Mouse (Mus musculus): ENCODE measurements around the gene Gm49354. TPM values are rescaled to one million over a fixed set of nuclear protein-coding genes. Genes with fewer than 3 reads are reported as not detected.

Gene Gm49354
- total RNA-seq, 1 experiment = not detected

- TF ChIP-seq CHD2 (IDR thresholded peaks at IDR 0.05; ENCODE audit: low read depth, low read length) (no peak), HCFC1 (IDR thresholded peaks at IDR 0.05; ENCODE audit: borderline replicate concordance, insufficient read depth, low read length) (no peak), ZNF384 (IDR thresholded peaks at IDR 0.05; ENCODE audit: low read depth, low read length) (no peak), MAFK (IDR thresholded peaks at IDR 0.05; ENCODE audit: insufficient read depth, low read depth, low read length) (no peak), ZC3H11A (IDR thresholded peaks at IDR 0.05; ENCODE audit: borderline replicate concordance, low read depth, low read length) (no peak)
- Histone ChIP-seq H3K27ac (ENCODE audit: insufficient read depth, low read depth, low read length, poor library complexity, severe bottlenecking) (no peak overlapping the region), H3K9ac (ENCODE audit: insufficient read depth, low read depth, low read length, poor library complexity, severe bottlenecking) (no peak overlapping the region), H3K9me3 (ENCODE audit: control insufficient read depth, insufficient read depth, low read depth, low read length) (no peaks in the 10 kb centered on the region), H3K4me1 (ENCODE audit: control insufficient read depth in 2 of 2, insufficient read depth in 2 of 2, low read length in 2 of 2, poor library complexity in 1 of 2) (peaks cover 2 to 11% of the 10 kb centered on the region in 2 experiments; a peak in 2 of 4 replicates), H3K4me3 (ENCODE audit: insufficient read depth in 1 of 2, low read depth in 1 of 2, low read length in 2 of 2, poor library complexity in 1 of 2, severe bottlenecking in 1 of 2) (no peak overlapping the region), H3K36me3 (ENCODE audit: control insufficient read depth, insufficient read depth, low read length, poor library complexity, severe bottlenecking) (peaks cover 26% of the 10 kb centered on the region)
- in situ Hi-C loops (cut with MboI; ENCODE audit: low sequenced_read_pairs in 2 of 2, unreplicated experiment in 2 of 2) = no loop called here
- DNase-seq (ENCODE audit: low read depth, low spot score) = no peak
Measured at GRCm38 (mm10) chr13:59762791-59763190, 19.3 kb downstream of the Gm49354 start.

GRCm38 (mm10) chr13:59756906-59757305 lies 25.1 kb downstream of the Gm49354 start:
- no peak overlapping the region for H3K27ac ChIP-seq (ENCODE audit: insufficient read depth, low read depth, low read length, poor library complexity, severe bottlenecking)
- no peak for TF ChIP-seq HCFC1 (IDR thresholded peaks at IDR 0.05; ENCODE audit: borderline replicate concordance, insufficient read depth, low read length)
- TF ChIP-seq ZC3H11A (IDR thresholded peaks at IDR 0.05; ENCODE audit: borderline replicate concordance, low read depth, low read length) = no peak
- TF ChIP-seq CHD2 (IDR thresholded peaks at IDR 0.05; ENCODE audit: low read depth, low read length) = no peak
- no peak for TF ChIP-seq MAFK (IDR thresholded peaks at IDR 0.05; ENCODE audit: insufficient read depth, low read depth, low read length)
- TF ChIP-seq ZNF384 (IDR thresholded peaks at IDR 0.05; ENCODE audit: low read depth, low read length) = no peak
- no peak for DNase-seq (ENCODE audit: low read depth, low spot score)
- H3K4me3 ChIP-seq (ENCODE audit: insufficient read depth in 1 of 2, low read depth in 1 of 2, low read length in 2 of 2, poor library complexity in 1 of 2, severe bottlenecking in 1 of 2) = no peak overlapping the region
- no peak overlapping the region for H3K9ac ChIP-seq (ENCODE audit: insufficient read depth, low read depth, low read length, poor library complexity, severe bottlenecking)
- H3K9me3 ChIP-seq (ENCODE audit: control insufficient read depth, insufficient read depth, low read depth, low read length) = no peaks in the 10 kb centered on the region
- H3K4me1 ChIP-seq (ENCODE audit: control insufficient read depth in 2 of 2, insufficient read depth in 2 of 2, low read length in 2 of 2, poor library complexity in 1 of 2) = no peaks in the 10 kb centered on the region
- H3K36me3 ChIP-seq (ENCODE audit: control insufficient read depth, insufficient read depth, low read length, poor library complexity, severe bottlenecking) = peaks cover 22% of the 10 kb centered on the region
- in situ Hi-C loops (cut with MboI; ENCODE audit: low sequenced_read_pairs in 2 of 2, unreplicated experiment in 2 of 2) = no loop called here

- Histone ChIP-seq H3K36me3 (ENCODE audit: control insufficient read depth, insufficient read depth, low read length, poor library complexity, severe bottlenecking) (peaks cover 4% of the 10 kb centered on the region; the same call in 1 of the 2 replicates), H3K9ac (ENCODE audit: insufficient read depth, low read depth, low read length, poor library complexity, severe bottlenecking) (no peak overlapping the region), H3K9me3 (ENCODE audit: control insufficient read depth, insufficient read depth, low read depth, low read length) (no peaks in the 10 kb centered on the region), H3K4me1 (ENCODE audit: control insufficient read depth in 2 of 2, insufficient read depth in 2 of 2, low read length in 2 of 2, poor library complexity in 1 of 2) (peaks cover 0 to 2% of the 10 kb centered on the region in 2 experiments; a peak in 2 of 4 replicates), H3K27ac (ENCODE audit: insufficient read depth, low read depth, low read length, poor library complexity, severe bottlenecking) (no peak overlapping the region), H3K4me3 (ENCODE audit: insufficient read depth in 1 of 2, low read depth in 1 of 2, low read length in 2 of 2, poor library complexity in 1 of 2, severe bottlenecking in 1 of 2) (no peak overlapping the region)
- no peak for TF ChIP-seq ZNF384 (IDR thresholded peaks at IDR 0.05; ENCODE audit: low read depth, low read length)
- TF ChIP-seq CHD2 (IDR thresholded peaks at IDR 0.05; ENCODE audit: low read depth, low read length) = no peak
- no peak for TF ChIP-seq ZC3H11A (IDR thresholded peaks at IDR 0.05; ENCODE audit: borderline replicate concordance, low read depth, low read length)
- TF ChIP-seq MAFK (IDR thresholded peaks at IDR 0.05; ENCODE audit: insufficient read depth, low read depth, low read length) = no peak
- TF ChIP-seq HCFC1 (IDR thresholded peaks at IDR 0.05; ENCODE audit: borderline replicate concordance, insufficient read depth, low read length) = no peak
- in situ Hi-C loops (cut with MboI; ENCODE audit: low sequenced_read_pairs in 2 of 2, unreplicated experiment in 2 of 2) = no loop called here
- no peak for DNase-seq (ENCODE audit: low read depth, low spot score)
Measured at GRCm38 (mm10) chr13:59750310-59750709, 31.7 kb downstream of the Gm49354 start.

GRCm38 (mm10) chr13:59746711-59747110 lies 35.3 kb downstream of the Gm49354 start, which contains the start of gene 1700014D04Rik:
Gene 1700014D04Rik, minus strand, starts transcription at chr13:59746752.
- H3K9me3 ChIP-seq (ENCODE audit: control insufficient read depth, insufficient read depth, low read depth, low read length) = no peaks in the 10 kb centered on the region
- H3K4me1 ChIP-seq (ENCODE audit: control insufficient read depth in 2 of 2, insufficient read depth in 2 of 2, low read length in 2 of 2, poor library complexity in 1 of 2) = peaks cover 0 to 2% of the 10 kb centered on the region in 2 experiments; a peak in 2 of 4 replicates
- no peaks in the 10 kb centered on the region for H3K36me3 ChIP-seq (ENCODE audit: control insufficient read depth, insufficient read depth, low read length, poor library complexity, severe bottlenecking)
- H3K27ac ChIP-seq (ENCODE audit: insufficient read depth, low read depth, low read length, poor library complexity, severe bottlenecking) = no peak within 1 kb of the TSS
- H3K4me3 ChIP-seq (ENCODE audit: insufficient read depth in 1 of 2, low read depth in 1 of 2, low read length in 2 of 2, poor library complexity in 1 of 2, severe bottlenecking in 1 of 2) = no peak within 1 kb of the TSS
- H3K9ac ChIP-seq (ENCODE audit: insufficient read depth, low read depth, low read length, poor library complexity, severe bottlenecking) = no peak within 1 kb of the TSS
- in situ Hi-C loops (cut with MboI; ENCODE audit: low sequenced_read_pairs in 2 of 2, unreplicated experiment in 2 of 2) = no loop called here
- no peak for TF ChIP-seq ZNF384 (IDR thresholded peaks at IDR 0.05; ENCODE audit: low read depth, low read length)
- no peak for DNase-seq (ENCODE audit: low read depth, low spot score)

GRCm38 (mm10) chr13:59746164-59746563 lies 35.9 kb downstream of the Gm49354 start:
- no peaks in the 10 kb centered on the region for H3K9me3 ChIP-seq (ENCODE audit: control insufficient read depth, insufficient read depth, low read depth, low read length)
- in situ Hi-C loops (cut with MboI; ENCODE audit: low sequenced_read_pairs in 2 of 2, unreplicated experiment in 2 of 2) = no loop called here
- no peak overlapping the region for H3K9ac ChIP-seq (ENCODE audit: insufficient read depth, low read depth, low read length, poor library complexity, severe bottlenecking)
- peaks cover 0 to 2% of the 10 kb centered on the region in 2 experiments; a peak in 1 of 4 replicates for H3K4me1 ChIP-seq (ENCODE audit: control insufficient read depth in 2 of 2, insufficient read depth in 2 of 2, low read length in 2 of 2, poor library complexity in 1 of 2)
- H3K4me3 ChIP-seq (ENCODE audit: insufficient read depth in 1 of 2, low read depth in 1 of 2, low read length in 2 of 2, poor library complexity in 1 of 2, severe bottlenecking in 1 of 2) = no peak overlapping the region
- no peak overlapping the region for H3K27ac ChIP-seq (ENCODE audit: insufficient read depth, low read depth, low read length, poor library complexity, severe bottlenecking)
- DNase-seq (ENCODE audit: low read depth, low spot score) = no peak
- no peak for TF ChIP-seq CHD2 (IDR thresholded peaks at IDR 0.05; ENCODE audit: low read depth, low read length)
- TF ChIP-seq HCFC1 (IDR thresholded peaks at IDR 0.05; ENCODE audit: borderline replicate concordance, insufficient read depth, low read length) = no peak
- TF ChIP-seq ZC3H11A (IDR thresholded peaks at IDR 0.05; ENCODE audit: borderline replicate concordance, low read depth, low read length) = no peak
- TF ChIP-seq MAFK (IDR thresholded peaks at IDR 0.05; ENCODE audit: insufficient read depth, low read depth, low read length) = no peak
- no peak for TF ChIP-seq ZNF384 (IDR thresholded peaks at IDR 0.05; ENCODE audit: low read depth, low read length)
- H3K36me3 ChIP-seq (ENCODE audit: control insufficient read depth, insufficient read depth, low read length, poor library complexity, severe bottlenecking) = no peaks in the 10 kb centered on the region

Measured in ES-E14 (cell line).